Mouse (Mus musculus): ENCODE results near the gene Inpp4a. TPM values are rescaled to one million over a fixed set of nuclear protein-coding genes. Genes with fewer than 3 reads are reported as not detected.

Gene Inpp4a
- polyA plus RNA-seq, 1 experiment from 2014 or later: 7.8 TPM

DNA sequence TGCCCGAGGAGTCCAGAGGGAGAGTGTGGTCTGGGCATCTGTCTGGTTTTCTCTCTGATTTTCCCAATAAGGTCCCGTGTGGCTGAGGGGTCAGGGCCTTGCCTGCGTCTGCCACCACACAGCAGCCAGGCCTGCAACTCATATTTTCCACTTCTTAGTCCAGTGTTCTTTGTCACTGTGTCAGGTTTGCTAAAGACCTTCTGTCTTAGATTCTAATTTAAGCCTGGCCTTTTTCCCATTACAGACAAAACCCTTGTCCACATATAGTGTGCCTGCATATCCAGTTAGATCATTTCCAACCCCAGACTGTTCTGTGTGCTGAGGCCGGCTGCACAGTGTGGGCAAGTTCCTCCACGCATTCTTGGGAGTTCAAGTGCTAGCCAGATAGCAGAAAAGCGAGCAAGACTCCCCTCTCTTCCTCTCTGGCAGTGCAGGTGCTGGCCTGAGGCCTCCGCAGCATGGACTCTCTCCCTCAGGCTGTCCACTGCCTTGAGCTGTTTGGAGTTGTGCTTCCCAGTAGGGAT lies 86.8 kb downstream of the Inpp4a start:
- H3K9me3 ChIP-seq (ENCODE audit: control insufficient read depth): no peaks in the 10 kb centered on the region
- H3K27ac ChIP-seq (ENCODE audit: low read depth, low read length): no peak overlapping the region
- H3K4me2 ChIP-seq (replicated peaks; ENCODE audit: low read depth): no peak overlapping the region
- TF ChIP-seq CTCF (IDR thresholded peaks at IDR 0.05; ENCODE audit: low read depth): no peak
- H3K9ac ChIP-seq (ENCODE audit: low read depth, low read length): no peak overlapping the region
- no peak for ATAC-seq
- H3K27me3 ChIP-seq (replicated peaks; ENCODE audit: control insufficient read depth, insufficient read depth, low read length): no peaks in the 10 kb centered on the region
- peaks cover 25% of the 10 kb centered on the region for H3K36me3 ChIP-seq (ENCODE audit: control insufficient read depth, insufficient read depth)
- H3K4me1 ChIP-seq (replicated peaks; ENCODE audit: control insufficient read depth, insufficient read depth, low read length): no peaks in the 10 kb centered on the region
- WGBS: 81% methylated on average over 7 of the region's 7 CpGs
- no peak overlapping the region for H3K4me3 ChIP-seq (ENCODE audit: low read depth, low read length)

DNA sequence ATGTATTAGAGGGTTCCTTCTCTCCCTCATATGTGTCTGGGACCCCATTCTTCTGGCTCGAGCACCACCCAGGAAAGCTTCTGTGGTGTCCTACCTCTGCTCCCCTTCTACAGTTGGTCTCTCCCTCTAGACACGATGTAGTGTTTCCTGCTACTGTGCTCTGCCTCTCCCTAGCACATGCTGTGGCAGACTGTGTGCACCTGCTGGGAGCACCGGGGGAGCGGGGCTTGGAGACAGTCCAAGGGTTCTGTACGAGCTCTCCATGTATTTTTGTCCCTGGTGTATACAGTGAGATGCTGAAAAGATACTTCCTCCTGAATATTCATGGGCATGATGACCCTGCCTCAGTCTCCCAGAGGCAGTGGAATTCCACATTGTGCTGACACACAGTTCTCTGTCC lies 93.5 kb downstream of the Inpp4a start:
- no peak for ATAC-seq
- no peak overlapping the region for H3K9ac ChIP-seq (ENCODE audit: low read depth, low read length)
- no peak overlapping the region for H3K4me2 ChIP-seq (replicated peaks; ENCODE audit: low read depth)
- H3K27me3 ChIP-seq (replicated peaks; ENCODE audit: control insufficient read depth, insufficient read depth, low read length): no peaks in the 10 kb centered on the region
- H3K9me3 ChIP-seq (ENCODE audit: control insufficient read depth): no peaks in the 10 kb centered on the region
- TF ChIP-seq CTCF (IDR thresholded peaks at IDR 0.05; ENCODE audit: low read depth): no peak
- H3K27ac ChIP-seq (ENCODE audit: low read depth, low read length): no peak overlapping the region
- no peaks in the 10 kb centered on the region for H3K4me1 ChIP-seq (replicated peaks; ENCODE audit: control insufficient read depth, insufficient read depth, low read length)
- peaks cover 56% of the 10 kb centered on the region for H3K36me3 ChIP-seq (ENCODE audit: control insufficient read depth, insufficient read depth)
- WGBS: 78% methylated on average over 5 of the region's 5 CpGs
- no peak overlapping the region for H3K4me3 ChIP-seq (ENCODE audit: low read depth, low read length)

DNA sequence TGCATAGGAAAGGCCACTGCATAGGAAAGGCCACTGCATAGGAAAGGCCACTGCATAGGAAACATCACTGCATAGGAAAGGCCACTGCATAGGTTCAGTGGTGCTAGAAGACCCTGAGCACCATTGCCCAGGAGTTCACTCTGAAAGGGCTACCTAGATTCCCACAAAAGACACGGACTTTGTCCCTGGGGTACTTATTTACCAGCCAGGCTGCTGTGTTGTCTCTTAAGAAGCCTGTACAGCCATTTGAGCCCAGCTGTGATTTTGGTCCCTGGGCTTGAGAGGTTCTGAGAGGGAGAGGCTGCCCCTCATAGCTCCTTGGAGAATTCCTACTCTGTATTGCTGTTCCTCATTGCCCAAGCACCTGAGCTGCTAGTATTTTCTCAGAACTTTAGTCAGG lies 96.8 kb downstream of the Inpp4a start:
- ATAC-seq: no peak
- Histone ChIP-seq H3K4me3 (ENCODE audit: low read depth, low read length) (no peak overlapping the region), H3K4me1 (replicated peaks; ENCODE audit: control insufficient read depth, insufficient read depth, low read length) (no peaks in the 10 kb centered on the region), H3K9me3 (ENCODE audit: control insufficient read depth) (no peaks in the 10 kb centered on the region), H3K27ac (ENCODE audit: low read depth, low read length) (no peak overlapping the region), H3K36me3 (ENCODE audit: control insufficient read depth, insufficient read depth) (peaks cover 44% of the 10 kb centered on the region), H3K4me2 (replicated peaks; ENCODE audit: low read depth) (no peak overlapping the region), H3K9ac (ENCODE audit: low read depth, low read length) (no peak overlapping the region), H3K27me3 (replicated peaks; ENCODE audit: control insufficient read depth, insufficient read depth, low read length) (no peaks in the 10 kb centered on the region)
- TF ChIP-seq CTCF (IDR thresholded peaks at IDR 0.05; ENCODE audit: low read depth): no peak
- 60% methylated on average over 1 of the region's 1 CpGs for WGBS

DNA sequence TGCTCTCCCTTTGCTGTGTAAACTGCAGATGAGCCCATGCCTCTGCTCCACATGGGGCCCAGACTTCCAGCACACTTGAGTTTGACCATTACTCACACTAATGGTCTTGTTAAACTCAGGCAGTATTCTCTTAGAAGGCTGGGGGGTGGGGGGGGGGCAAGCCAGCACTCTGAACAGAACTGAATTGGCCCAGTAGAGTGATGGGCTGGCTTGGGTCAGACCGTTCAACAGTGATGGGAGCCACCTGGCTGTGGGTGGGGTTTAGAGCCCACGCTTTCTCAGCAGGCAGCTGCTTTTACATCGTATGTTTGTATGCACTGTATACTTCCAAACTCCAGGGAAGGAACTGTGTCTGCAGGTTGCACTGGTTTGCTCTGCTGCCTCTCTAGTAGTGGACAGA lies 99.3 kb downstream of the Inpp4a start:
- Histone ChIP-seq H3K9me3 (ENCODE audit: control insufficient read depth) (no peaks in the 10 kb centered on the region), H3K27me3 (replicated peaks; ENCODE audit: control insufficient read depth, insufficient read depth, low read length) (no peaks in the 10 kb centered on the region), H3K27ac (ENCODE audit: low read depth, low read length) (no peak overlapping the region), H3K36me3 (ENCODE audit: control insufficient read depth, insufficient read depth) (peaks cover 33% of the 10 kb centered on the region), H3K4me2 (replicated peaks; ENCODE audit: low read depth) (no peak overlapping the region), H3K9ac (ENCODE audit: low read depth, low read length) (no peak overlapping the region), H3K4me1 (replicated peaks; ENCODE audit: control insufficient read depth, insufficient read depth, low read length) (no peaks in the 10 kb centered on the region), H3K4me3 (ENCODE audit: low read depth, low read length) (no peak overlapping the region)
- no peak for ATAC-seq
- 49% methylated on average over 3 of the region's 3 CpGs for WGBS
- TF ChIP-seq CTCF (IDR thresholded peaks at IDR 0.05; ENCODE audit: low read depth): no peak

DNA sequence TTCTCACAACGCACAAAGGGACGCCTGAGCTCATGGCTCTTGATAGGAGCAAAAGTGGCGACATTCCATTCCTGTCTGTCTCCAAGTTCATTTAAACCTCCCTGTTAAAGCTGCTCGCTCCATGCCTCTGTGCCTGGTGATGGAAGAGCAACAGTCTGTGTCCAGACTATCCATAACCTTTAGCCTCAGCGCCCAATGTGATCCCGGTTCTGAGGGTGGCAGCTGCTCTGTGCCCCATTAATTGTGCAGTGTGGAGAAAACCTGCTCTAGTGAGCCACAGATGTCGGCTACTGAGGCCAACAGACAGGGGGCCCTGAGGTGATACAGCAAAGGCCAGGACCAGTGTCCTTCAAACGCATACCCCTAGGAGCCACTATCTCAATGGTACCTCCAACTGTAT lies 100.1 kb downstream of the Inpp4a start:
- TF ChIP-seq CTCF (IDR thresholded peaks at IDR 0.05; ENCODE audit: low read depth): no peak
- Histone ChIP-seq H3K4me2 (replicated peaks; ENCODE audit: low read depth) (no peak overlapping the region), H3K4me1 (replicated peaks; ENCODE audit: control insufficient read depth, insufficient read depth, low read length) (no peaks in the 10 kb centered on the region), H3K27me3 (replicated peaks; ENCODE audit: control insufficient read depth, insufficient read depth, low read length) (no peaks in the 10 kb centered on the region), H3K9me3 (ENCODE audit: control insufficient read depth) (no peaks in the 10 kb centered on the region), H3K27ac (ENCODE audit: low read depth, low read length) (no peak overlapping the region), H3K4me3 (ENCODE audit: low read depth, low read length) (no peak overlapping the region), H3K36me3 (ENCODE audit: control insufficient read depth, insufficient read depth) (peaks cover 32% of the 10 kb centered on the region), H3K9ac (ENCODE audit: low read depth, low read length) (no peak overlapping the region)
- 81% methylated on average over 8 of the region's 8 CpGs for WGBS
- no peak for ATAC-seq

DNA sequence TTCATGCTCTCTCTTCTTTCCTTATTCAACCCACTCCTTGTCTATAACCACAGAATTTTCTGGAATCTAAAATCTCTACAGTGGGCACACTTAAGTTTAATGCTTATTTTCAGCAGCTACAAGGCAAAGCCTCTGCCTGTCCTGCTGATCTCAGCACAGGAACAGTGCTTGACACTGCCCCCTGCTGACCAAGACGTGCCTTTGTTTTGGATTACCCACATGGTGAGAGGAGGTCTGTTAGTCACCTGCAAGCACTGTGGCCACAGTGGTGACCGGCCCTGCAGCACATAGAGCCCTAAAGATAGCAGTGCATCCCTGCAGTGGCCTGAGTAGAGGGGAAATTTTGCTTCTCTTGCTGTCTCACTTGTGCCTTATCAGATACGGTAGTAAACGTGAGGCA lies 102.0 kb downstream of the Inpp4a start:
- Histone ChIP-seq H3K36me3 (ENCODE audit: control insufficient read depth, insufficient read depth) (peaks cover 18% of the 10 kb centered on the region), H3K4me3 (ENCODE audit: low read depth, low read length) (no peak overlapping the region), H3K4me1 (replicated peaks; ENCODE audit: control insufficient read depth, insufficient read depth, low read length) (no peaks in the 10 kb centered on the region), H3K27ac (ENCODE audit: low read depth, low read length) (no peak overlapping the region), H3K9me3 (ENCODE audit: control insufficient read depth) (no peaks in the 10 kb centered on the region), H3K4me2 (replicated peaks; ENCODE audit: low read depth) (no peak overlapping the region), H3K27me3 (replicated peaks; ENCODE audit: control insufficient read depth, insufficient read depth, low read length) (no peaks in the 10 kb centered on the region), H3K9ac (ENCODE audit: low read depth, low read length) (no peak overlapping the region)
- ATAC-seq: no peak
- WGBS: 63% methylated on average over 4 of the region's 4 CpGs
- peak; percentile 87 for TF ChIP-seq CTCF (IDR thresholded peaks at IDR 0.05; ENCODE audit: low read depth)

DNA sequence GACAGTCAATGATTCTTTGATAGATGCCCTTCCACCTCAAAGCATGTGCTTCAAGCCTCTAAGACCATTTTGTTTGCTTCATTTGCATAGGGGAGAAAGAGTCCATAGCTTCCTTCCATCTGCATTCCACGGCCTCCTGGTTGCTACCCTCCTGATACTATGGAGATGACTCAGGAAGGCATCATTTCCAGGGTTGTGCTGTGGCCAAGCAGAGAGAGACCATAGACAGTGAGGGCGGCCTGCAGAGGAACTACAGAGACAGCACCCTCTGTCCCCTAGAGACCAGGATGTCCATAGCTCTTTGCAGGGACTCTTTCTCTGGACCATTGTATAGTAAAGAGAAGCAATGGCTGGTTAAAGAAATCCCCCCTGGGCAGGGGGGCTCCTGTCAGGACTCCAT lies 105.5 kb downstream of the Inpp4a start:
- H3K4me2 ChIP-seq (replicated peaks; ENCODE audit: low read depth): no peak overlapping the region
- H3K27ac ChIP-seq (ENCODE audit: low read depth, low read length): no peak overlapping the region
- no peaks in the 10 kb centered on the region for H3K4me1 ChIP-seq (replicated peaks; ENCODE audit: control insufficient read depth, insufficient read depth, low read length)
- 89% methylated on average over 2 of the region's 2 CpGs for WGBS
- no peak for TF ChIP-seq CTCF (IDR thresholded peaks at IDR 0.05; ENCODE audit: low read depth)
- no peaks in the 10 kb centered on the region for H3K9me3 ChIP-seq (ENCODE audit: control insufficient read depth)
- H3K36me3 ChIP-seq (ENCODE audit: control insufficient read depth, insufficient read depth): peaks cover 5% of the 10 kb centered on the region; the same call in 1 of the 2 replicates
- ATAC-seq: no peak
- H3K4me3 ChIP-seq (ENCODE audit: low read depth, low read length): no peak overlapping the region
- H3K27me3 ChIP-seq (replicated peaks; ENCODE audit: control insufficient read depth, insufficient read depth, low read length): no peaks in the 10 kb centered on the region
- no peak overlapping the region for H3K9ac ChIP-seq (ENCODE audit: low read depth, low read length)

Data from intestine, postnatal 0 days (tissue).